Mouse (Mus musculus) testis, postnatal 14 days (tissue): ENCODE data around the gene Slc25a29.

Experiments used
- DNase-seq: peaks from one replicate; pipeline ENCODE4 v3.0.0; 2021; ENCODE audit warnings: low spot score

The Slc25a29 gene

DNA sequence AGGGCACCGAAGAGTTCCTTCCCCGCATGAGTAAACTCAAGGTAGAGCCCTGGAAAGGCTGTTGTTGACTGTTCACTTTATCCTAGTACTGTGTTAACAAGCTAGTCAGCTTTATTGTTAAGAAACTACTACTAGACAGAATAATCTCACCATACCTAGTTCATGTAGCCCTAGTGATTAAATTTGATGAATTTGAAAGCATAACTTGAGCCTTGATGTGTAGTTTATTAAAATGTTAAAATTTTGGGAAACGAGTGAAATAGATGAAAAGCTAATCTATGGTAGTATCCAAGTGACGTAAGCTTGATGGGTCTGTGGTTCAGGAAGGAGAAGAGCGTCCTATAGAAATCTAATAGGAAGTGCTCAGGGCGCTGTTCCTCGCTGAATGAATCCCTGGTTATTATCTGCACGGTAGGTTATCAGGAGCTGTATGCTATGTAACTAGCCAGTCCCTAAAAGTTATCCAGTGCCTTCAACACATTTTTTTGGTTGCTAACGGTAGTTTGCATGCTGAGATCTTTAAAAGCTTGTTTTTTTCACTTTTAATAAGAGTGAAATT, 40.6 kb downstream of the Slc25a29 start:
- no peak for DNase-seq

GRCm38 (mm10) chr12:108794078-108794711, 41.5 kb downstream of the Slc25a29 start:
- peak; percentile 82 for DNase-seq

DNA sequence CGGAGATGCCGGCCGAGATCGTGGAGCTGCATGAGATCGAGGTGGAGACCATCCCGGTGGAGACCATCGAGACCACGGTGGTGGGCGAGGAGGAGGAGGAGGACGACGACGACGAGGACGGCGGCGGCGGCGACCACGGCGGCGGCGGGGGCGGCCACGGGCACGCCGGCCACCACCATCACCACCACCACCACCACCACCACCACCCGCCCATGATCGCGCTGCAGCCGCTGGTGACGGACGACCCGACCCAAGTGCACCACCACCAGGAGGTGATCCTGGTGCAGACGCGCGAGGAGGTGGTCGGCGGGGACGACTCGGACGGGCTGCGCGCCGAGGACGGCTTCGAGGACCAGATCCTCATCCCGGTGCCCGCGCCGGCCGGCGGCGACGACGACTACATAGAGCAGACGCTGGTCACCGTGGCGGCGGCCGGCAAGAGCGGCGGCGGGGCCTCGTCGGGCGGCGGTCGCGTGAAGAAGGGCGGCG, 42.2 kb downstream of the Slc25a29 start:
- DNase-seq = peak; percentile 68

DNA sequence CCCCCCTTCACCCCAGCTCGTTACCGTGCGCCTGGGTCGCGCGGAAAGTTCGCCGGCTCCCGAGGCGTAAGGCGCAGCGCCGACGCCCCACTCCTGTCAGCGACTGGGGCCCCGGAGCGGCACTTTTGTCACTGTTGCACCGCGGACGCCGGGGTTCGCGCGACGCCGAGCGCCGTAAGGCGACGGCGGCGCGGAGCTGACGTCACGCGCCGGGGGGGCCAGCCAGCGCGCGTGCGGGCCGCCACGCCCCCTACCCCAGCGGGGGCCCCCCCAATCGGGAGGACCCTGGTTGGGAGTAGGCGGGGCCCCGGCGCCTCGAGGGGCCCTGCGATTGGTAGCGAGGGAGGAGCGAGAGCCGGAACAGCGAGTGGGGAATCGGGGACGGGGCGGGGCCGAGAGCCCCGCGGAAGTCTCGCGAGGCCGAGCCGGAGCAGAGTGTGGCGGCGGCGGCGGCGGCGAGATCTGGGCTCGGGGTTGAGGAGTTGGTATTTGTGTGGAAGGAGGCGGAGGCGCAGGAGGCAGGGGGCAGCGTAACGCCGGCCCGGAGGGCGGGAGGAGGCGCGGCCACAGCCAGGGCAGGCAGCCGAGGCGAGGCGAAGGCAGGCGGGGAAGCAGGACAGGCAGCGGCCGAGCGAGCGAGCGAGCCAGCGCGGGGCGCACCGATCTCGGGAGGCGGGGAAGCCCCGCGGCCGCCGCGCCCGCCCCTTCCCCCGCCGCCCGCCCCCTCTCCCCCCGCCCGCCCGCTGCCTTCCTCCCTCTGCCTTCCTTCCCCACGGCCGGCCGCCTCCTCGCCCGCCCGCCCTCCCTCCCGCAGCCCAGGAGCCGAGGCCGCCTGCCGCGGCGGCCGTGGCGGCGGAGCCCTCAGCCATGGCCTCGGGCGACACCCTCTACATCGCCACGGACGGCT, 42.9 kb downstream of the Slc25a29 start, which contains the start of gene Yy1:
Gene Yy1 (plus strand): TSS at position 428 of the 907 bp plus-strand sequence.
- peak; percentile 99 for DNase-seq

- DNase-seq = peak; percentile 88
Observed at GRCm38 (mm10) chr12:108792152-108792545, 43.5 kb downstream of the Slc25a29 start.

DNA sequence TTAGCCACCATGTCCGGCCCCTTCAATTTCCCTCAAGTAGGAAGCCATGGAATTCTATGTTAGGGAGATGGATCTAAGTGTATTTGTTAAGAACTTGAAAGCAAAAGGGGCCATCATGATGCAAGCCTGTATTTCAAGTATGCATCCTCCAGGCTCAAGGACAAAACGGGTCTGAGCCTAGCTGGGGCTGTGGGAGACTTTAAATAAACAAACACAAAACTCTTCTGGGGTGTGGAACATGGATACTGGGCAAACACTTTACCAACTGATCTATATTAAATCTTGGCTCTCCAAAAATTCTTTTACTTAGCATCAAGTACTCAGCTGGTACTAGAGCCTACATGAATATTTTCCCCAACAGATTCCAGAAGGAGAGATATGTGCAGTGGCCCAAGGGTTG, 48.4 kb downstream of the Slc25a29 start:
- no peak for DNase-seq

GRCm38 (mm10) chr12:108785161-108785560, 50.5 kb downstream of the Slc25a29 start:
- DNase-seq = no peak

- no peak for DNase-seq
Observed at GRCm38 (mm10) chr12:108780108-108780877, 55.4 kb downstream of the Slc25a29 start.
